Mouse (Mus musculus) 3134 (cell line): ENCODE results near the gene Usp19.

Experiments used
- DNase-seq: peaks from one replicate; pipeline ENCODE4 v3.0.0-alpha.2; 2011; ENCODE audit warnings: low spot score; ENCODE audit not compliant: insufficient read length; ENCODE audit errors: extremely low read depth

The Usp19 gene

GRCm38 (mm10) chr9:108463713-108464112 lies 26.7 kb upstream of the Usp19 start:
- DNase-seq = no peak

- DNase-seq = no peak
These were observed 24.2 kb upstream of the Usp19 start for GRCm38 (mm10) chr9:108466219-108466618.

GRCm38 (mm10) chr9:108469430-108469829 lies 21.0 kb upstream of the Usp19 start:
- DNase-seq = no peak

- DNase-seq = no peak
These were observed 20.6 kb upstream of the Usp19 start for GRCm38 (mm10) chr9:108469845-108470244.

- no peak for DNase-seq
These were observed 15.9 kb upstream of the Usp19 start for GRCm38 (mm10) chr9:108474528-108474927.

- DNase-seq = peak; percentile 92
These were observed 11.7 kb upstream of the Usp19 start for GRCm38 (mm10) chr9:108478638-108479156.

- DNase-seq = peak; percentile 56
These were observed 11.2 kb upstream of the Usp19 start for GRCm38 (mm10) chr9:108479241-108479640.

- DNase-seq = peak; percentile 78
These were observed 10.6 kb upstream of the Usp19 start, which contains the start of gene Lamb2 for GRCm38 (mm10) chr9:108479721-108480351. TSS of gene Lamb2 (plus strand) at chr9:108479736.

- DNase-seq = no peak
These were observed 9.4 kb upstream of the Usp19 start for GRCm38 (mm10) chr9:108480813-108481519.

GRCm38 (mm10) chr9:108481520-108482210 lies 8.7 kb upstream of the Usp19 start:
- DNase-seq = no peak

GRCm38 (mm10) chr9:108483051-108483790 lies 7.2 kb upstream of the Usp19 start:
- no peak for DNase-seq

- DNase-seq = no peak
These were observed 6.4 kb upstream of the Usp19 start for GRCm38 (mm10) chr9:108484021-108484420.

- no peak for DNase-seq
These were observed 5.0 kb upstream of the Usp19 start for GRCm38 (mm10) chr9:108485301-108485875.

GRCm38 (mm10) chr9:108486973-108487530 lies 3.4 kb upstream of the Usp19 start:
- DNase-seq = no peak

- no peak for DNase-seq
These were observed 2.0 kb upstream of the Usp19 start for GRCm38 (mm10) chr9:108488403-108488802.

GRCm38 (mm10) chr9:108489215-108489614 lies 1.2 kb upstream of the Usp19 start:
- no peak for DNase-seq

GRCm38 (mm10) chr9:108489702-108490558 lies 472 bp upstream of the Usp19 start:
- no peak for DNase-seq

GRCm38 (mm10) chr9:108491286-108491580 lies 831 bp downstream of the Usp19 start:
- no peak for DNase-seq

GRCm38 (mm10) chr9:108492043-108492750 lies 1.8 kb downstream of the Usp19 start:
- peak; percentile 70 for DNase-seq
